Mouse (Mus musculus) hindbrain, embryonic 11.5 days (tissue): Measurements from ENCODE around the gene Med23. TPM values are rescaled to one million over a fixed set of nuclear protein-coding genes. Genes with fewer than 3 reads are reported as not detected.

ENCODE experiments used
- ATAC-seq: fragments of 200-750 bp; cut with Nextera tagmentation; 2 replicates; pipeline ENCODE4 v1.8.0; 2017; ENCODE audit warnings: mild to moderate bottlenecking, moderate TSS enrichment, moderate library complexity; ENCODE audit not compliant: low FRiP score
- DNase-seq: peaks from one replicate; pipeline ENCODE4 v3.0.0-alpha.2; 2015; ENCODE audit warnings: low spot score
- H3K27ac ChIP-seq: fragments of 300-500 bp; sonication (generic); 2 replicates; pipeline ENCODE4 v1.5.1; 2014; ENCODE audit warnings: mild to moderate bottlenecking, low read depth, low read length
- H3K27me3 ChIP-seq: fragments of 300-500 bp; sonication (generic); 2 replicates; pipeline ENCODE4 v1.6.1; 2014; ENCODE audit warnings: mild to moderate bottlenecking, low read length, moderate library complexity, mixed read lengths; ENCODE audit not compliant: control insufficient read depth, insufficient read depth
- H3K36me3 ChIP-seq: fragments of 300-500 bp; sonication (generic); 2 replicates; pipeline ENCODE4 v1.6.1; 2014; ENCODE audit warnings: mild to moderate bottlenecking, low read length, moderate library complexity, mixed read lengths; ENCODE audit not compliant: control insufficient read depth, insufficient read depth
- H3K4me1 ChIP-seq: fragments of 300-500 bp; sonication (generic); replicated peaks from 2 replicates; pipeline ENCODE4 v1.6.1; 2014; ENCODE audit warnings: low read length, mixed read lengths; ENCODE audit not compliant: control insufficient read depth, insufficient read depth
- H3K4me2 ChIP-seq: fragments of 300-500 bp; sonication (generic); replicated peaks from 2 replicates; pipeline ENCODE4 v1.6.1; 2014; ENCODE audit warnings: mild to moderate bottlenecking, low read depth, low read length
- H3K4me3 ChIP-seq: fragments of 300-500 bp; sonication (generic); 2 replicates; pipeline ENCODE4 v1.5.1; 2014; ENCODE audit warnings: low read depth, low read length
- H3K9ac ChIP-seq: fragments of 300-500 bp; sonication (generic); 2 replicates; pipeline ENCODE4 v1.6.1; 2014; ENCODE audit warnings: low read depth, low read length
- H3K9me3 ChIP-seq: fragments of 300-500 bp; sonication (generic); 2 replicates; pipeline ENCODE4 v1.6.1; 2016; ENCODE audit warnings: low read length; ENCODE audit not compliant: control insufficient read depth
- WGBS: fragments of 180-500 bp; shearing (Covaris S2); extraction: QIAGEN DNeasy Blood & Tissue Kit; methylation state at CpG from one replicate; pipeline ENCODE4 v1.1.7; 2014; 5-methylcytosine and 5-hydroxymethylcytosine counted together
- polyA plus RNA-seq: library from polyadenylated mRNA; unstranded; fragments of >200 nt; fragmentation: Nextera tagmentation; extraction: Ambion mirVana; gene quantifications from 2 replicates; pipeline ENCODE4 v1.2.1, GENCODE M21; 2014

The Med23 gene
- polyA plus RNA-seq, 1 experiment from 2014 or later = 32.2 TPM

DNA sequence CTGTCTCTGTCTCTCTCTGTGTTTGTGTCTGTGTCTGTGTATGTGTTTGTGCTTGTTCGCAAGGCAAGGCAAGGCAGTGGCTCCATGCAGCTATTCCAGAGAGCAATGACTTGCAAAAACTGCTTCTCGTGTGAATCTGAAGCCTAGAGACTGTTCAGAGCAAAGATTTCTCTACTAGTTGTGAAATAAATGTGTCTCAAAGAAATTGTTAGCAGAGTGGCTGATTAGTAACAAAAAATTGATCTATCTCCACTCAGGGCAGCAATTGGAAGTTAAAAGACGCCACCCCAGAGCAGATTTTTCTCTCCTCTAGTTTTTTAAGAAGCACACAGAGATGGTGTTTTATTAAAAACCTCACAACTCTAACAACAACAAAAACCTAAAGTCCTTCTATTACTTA, 78.1 kb downstream of the Med23 start:
- ATAC-seq (no peak), DNase-seq (no peak)
- H3K27me3 ChIP-seq = no peaks in the 10 kb centered on the region
- no peaks in the 10 kb centered on the region for H3K9me3 ChIP-seq
- no peak overlapping the region for H3K27ac ChIP-seq
- H3K4me2 ChIP-seq = no peak overlapping the region
- H3K4me3 ChIP-seq = no peak overlapping the region
- no peaks in the 10 kb centered on the region for H3K4me1 ChIP-seq
- WGBS = 84% methylated on average over 3 of the region's 3 CpGs
- H3K36me3 ChIP-seq = no peaks in the 10 kb centered on the region
- H3K9ac ChIP-seq = no peak overlapping the region

GRCm38 (mm10) chr10:24948278-24948677, 78.5 kb downstream of the Med23 start:
- WGBS = 74% methylated on average over 8 of the region's 8 CpGs
- no peaks in the 10 kb centered on the region for H3K9me3 ChIP-seq
- H3K4me1 ChIP-seq = no peaks in the 10 kb centered on the region
- no peak overlapping the region for H3K27ac ChIP-seq
- DNase-seq = no peak
- no peak overlapping the region for H3K4me2 ChIP-seq
- H3K4me3 ChIP-seq = no peak overlapping the region
- no peak for ATAC-seq
- H3K36me3 ChIP-seq = no peaks in the 10 kb centered on the region
- H3K27me3 ChIP-seq = no peaks in the 10 kb centered on the region
- H3K9ac ChIP-seq = no peak overlapping the region

DNA sequence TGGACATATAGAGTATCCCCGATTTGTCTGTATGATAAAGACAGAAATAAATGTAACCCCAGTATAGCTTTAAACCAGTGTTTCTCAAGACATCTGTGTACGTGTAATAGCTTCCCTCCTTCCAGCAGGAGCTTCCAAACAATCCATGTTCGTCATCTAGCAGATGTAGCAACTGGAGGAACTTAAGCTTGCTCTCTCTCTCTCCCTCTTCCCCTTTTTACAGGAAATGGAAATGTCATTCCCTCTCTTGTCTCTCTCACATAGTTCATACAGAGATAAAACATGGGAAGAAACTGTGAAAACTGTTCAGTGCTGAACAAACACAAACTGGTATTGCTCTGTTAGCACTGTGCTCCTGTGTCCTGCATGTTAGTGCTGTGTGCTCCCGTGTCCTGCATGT, 80.4 kb downstream of the Med23 start:
- WGBS = 89% methylated on average over 4 of the region's 4 CpGs
- Histone ChIP-seq H3K9ac (no peak overlapping the region), H3K27ac (no peak overlapping the region)

GRCm38 (mm10) chr10:24951575-24951974, 81.8 kb downstream of the Med23 start:
- 91% methylated on average over 8 of the region's 8 CpGs for whole genome bisulfite sequencing
- Histone ChIP-seq H3K27me3 (no peaks in the 10 kb centered on the region), H3K4me2 (no peak overlapping the region), H3K9me3 (no peaks in the 10 kb centered on the region), H3K4me1 (no peaks in the 10 kb centered on the region), H3K36me3 (no peaks in the 10 kb centered on the region), H3K4me3 (no peak overlapping the region), H3K27ac (no peak overlapping the region), H3K9ac (no peak overlapping the region)
- DNase-seq (no peak), ATAC-seq (no peak)

More for the DNA sequence above, 80.4 kb downstream of the Med23 start:
- ATAC-seq = no peak
- H3K4me3 ChIP-seq = no peak overlapping the region
- no peaks in the 10 kb centered on the region for H3K36me3 ChIP-seq
- DNase-seq = no peak
- no peaks in the 10 kb centered on the region for H3K27me3 ChIP-seq
- no peak overlapping the region for H3K4me2 ChIP-seq
- no peaks in the 10 kb centered on the region for H3K9me3 ChIP-seq
- H3K4me1 ChIP-seq = no peaks in the 10 kb centered on the region

DNA sequence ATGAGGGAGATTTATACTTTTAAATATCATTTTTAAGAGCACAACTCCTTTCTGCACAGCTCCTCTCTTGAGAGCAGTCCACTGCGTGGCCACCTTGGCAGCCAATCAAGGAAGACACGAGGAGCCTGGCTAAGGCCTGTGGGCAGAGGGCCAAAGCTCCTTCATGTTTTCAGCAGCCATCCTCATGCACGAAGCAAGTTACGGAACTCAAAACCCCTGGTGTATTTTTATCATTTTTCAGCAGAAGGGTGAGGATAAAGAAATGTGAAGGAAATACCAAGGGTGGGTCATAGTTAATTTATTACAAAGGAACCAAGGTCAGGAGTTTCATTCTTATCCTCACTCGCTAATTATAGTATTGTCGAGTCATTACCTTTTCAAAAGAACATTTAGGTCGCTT, 82.8 kb downstream of the Med23 start:
- H3K36me3 ChIP-seq = no peaks in the 10 kb centered on the region
- no peaks in the 10 kb centered on the region for H3K9me3 ChIP-seq
- H3K4me2 ChIP-seq = no peak overlapping the region
- no peak overlapping the region for H3K4me3 ChIP-seq
- H3K27me3 ChIP-seq = no peaks in the 10 kb centered on the region
- ATAC-seq (no peak), DNase-seq (no peak)
- no peaks in the 10 kb centered on the region for H3K4me1 ChIP-seq
- no peak overlapping the region for H3K9ac ChIP-seq
- WGBS = 89% methylated on average over 7 of the region's 7 CpGs
- H3K27ac ChIP-seq = no peak overlapping the region

GRCm38 (mm10) chr10:24953876-24954275, 84.1 kb downstream of the Med23 start:
- Histone ChIP-seq H3K27me3 (no peaks in the 10 kb centered on the region), H3K27ac (no peak overlapping the region), H3K9ac (no peak overlapping the region), H3K4me3 (no peak overlapping the region), H3K9me3 (no peaks in the 10 kb centered on the region), H3K4me1 (no peaks in the 10 kb centered on the region), H3K36me3 (no peaks in the 10 kb centered on the region), H3K4me2 (no peak overlapping the region)
- ATAC-seq (no peak), DNase-seq (no peak)
- WGBS = 79% methylated on average over 6 of the region's 6 CpGs

- ATAC-seq (no peak), DNase-seq (no peak)
- H3K9me3 ChIP-seq = no peaks in the 10 kb centered on the region
- H3K4me1 ChIP-seq = no peaks in the 10 kb centered on the region
- no peak overlapping the region for H3K4me3 ChIP-seq
- no peaks in the 10 kb centered on the region for H3K36me3 ChIP-seq
- H3K27ac ChIP-seq = no peak overlapping the region
- H3K9ac ChIP-seq = no peak overlapping the region
- H3K4me2 ChIP-seq = no peak overlapping the region
- 72% methylated on average over 15 of the region's 15 CpGs for WGBS
- no peaks in the 10 kb centered on the region for H3K27me3 ChIP-seq
Measured at GRCm38 (mm10) chr10:24958280-24959042, 88.7 kb downstream of the Med23 start.

GRCm38 (mm10) chr10:24959043-24959916, 89.5 kb downstream of the Med23 start:
- H3K9ac ChIP-seq = no peak overlapping the region
- H3K4me1 ChIP-seq = no peaks in the 10 kb centered on the region
- no peak for ATAC-seq
- no peaks in the 10 kb centered on the region for H3K27me3 ChIP-seq
- H3K36me3 ChIP-seq = no peaks in the 10 kb centered on the region
- no peak overlapping the region for H3K27ac ChIP-seq
- DNase-seq = no peak
- WGBS = 53% methylated on average over 15 of the region's 15 CpGs
- H3K9me3 ChIP-seq = no peaks in the 10 kb centered on the region
- H3K4me2 ChIP-seq = no peak overlapping the region
- no peak overlapping the region for H3K4me3 ChIP-seq
